Mouse (Mus musculus): ENCODE measurements around the gene Taf4.

DNA sequence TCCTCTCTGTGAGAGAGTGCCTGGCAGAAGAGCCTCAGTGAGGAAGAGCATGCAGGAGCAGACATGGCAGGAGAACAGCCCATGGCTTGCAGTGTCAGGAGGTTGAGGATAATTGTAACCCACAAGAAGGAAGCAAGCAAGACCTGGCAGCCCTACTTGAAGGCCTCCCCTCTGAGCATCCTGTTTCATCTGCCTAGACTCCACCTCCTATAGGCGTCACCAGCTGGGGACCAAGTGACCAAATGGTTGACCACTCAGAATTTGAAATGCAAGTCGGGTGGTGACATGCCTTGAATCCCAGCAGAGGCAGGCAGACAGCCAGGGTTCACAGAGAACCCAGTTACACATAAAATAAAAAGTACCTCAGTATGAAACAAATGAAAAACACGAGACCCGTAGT is 4.2 kb upstream of the Taf4 start:
- TF ChIP-seq POLR2A (IDR thresholded peaks at IDR 0.05; ENCODE audit: insufficient read depth, low read depth, low read length) (no peak), CTCF (IDR thresholded peaks at IDR 0.05; ENCODE audit: insufficient read depth, low read depth, low read length) (no peak)
